Mouse (Mus musculus): Measurements from ENCODE around the gene Gm20388.

Gene Gm20388

GRCm38 (mm10) chr8:120376847-120377802 is 466.5 kb downstream of the Gm20388 start:
- no peak for DNase-seq

- DNase-seq = no peak
Observed at GRCm38 (mm10) chr8:120377803-120378189, 467.2 kb downstream of the Gm20388 start.

- peak; percentile 83 to 91 for DNase-seq
Observed at GRCm38 (mm10) chr8:120378306-120378705, 467.7 kb downstream of the Gm20388 start.

GRCm38 (mm10) chr8:120379015-120379414 is 468.4 kb downstream of the Gm20388 start:
- no peak for DNase-seq

- DNase-seq = peak in 1 of 2 experiments; percentile 58
Observed at GRCm38 (mm10) chr8:120381865-120382264, 471.2 kb downstream of the Gm20388 start.

- DNase-seq = peak; percentile 97 to 99
Observed at GRCm38 (mm10) chr8:120382436-120383203, 472.0 kb downstream of the Gm20388 start.

- no peak for DNase-seq
Observed at GRCm38 (mm10) chr8:120383204-120383560, 472.5 kb downstream of the Gm20388 start.

GRCm38 (mm10) chr8:120383713-120384112 is 473.1 kb downstream of the Gm20388 start:
- DNase-seq = peak; percentile 72 to 76

- no peak for DNase-seq
Observed at GRCm38 (mm10) chr8:120384745-120385144, 474.1 kb downstream of the Gm20388 start.

GRCm38 (mm10) chr8:120388246-120388645 is 477.6 kb downstream of the Gm20388 start:
- DNase-seq = peak in 1 of 2 experiments; percentile 54

GRCm38 (mm10) chr8:120390598-120390997 is 480.0 kb downstream of the Gm20388 start:
- no peak for DNase-seq

- peak; percentile 63 to 68 for DNase-seq
Observed at GRCm38 (mm10) chr8:120391856-120392255, 481.2 kb downstream of the Gm20388 start.

- DNase-seq = no peak
Observed at GRCm38 (mm10) chr8:120393085-120393484, 482.4 kb downstream of the Gm20388 start.

GRCm38 (mm10) chr8:120393871-120394275 is 483.2 kb downstream of the Gm20388 start:
- peak; percentile 79 for DNase-seq

GRCm38 (mm10) chr8:120395892-120396291 is 485.3 kb downstream of the Gm20388 start:
- DNase-seq = no peak

GRCm38 (mm10) chr8:120396756-120397155 is 486.1 kb downstream of the Gm20388 start:
- DNase-seq = no peak

- DNase-seq = no peak
Observed at GRCm38 (mm10) chr8:120397444-120398411, 487.1 kb downstream of the Gm20388 start.

GRCm38 (mm10) chr8:120399212-120399934 is 488.7 kb downstream of the Gm20388 start:
- no peak for DNase-seq

GRCm38 (mm10) chr8:120401216-120401615 is 490.6 kb downstream of the Gm20388 start:
- no peak for DNase-seq

GRCm38 (mm10) chr8:120401712-120402111 is 491.1 kb downstream of the Gm20388 start:
- no peak for DNase-seq

- no peak for DNase-seq
Observed at GRCm38 (mm10) chr8:120403606-120404269, 493.1 kb downstream of the Gm20388 start.
